Mouse (Mus musculus) MEL (cell line): Measurements from ENCODE around the gene Pitx1.

Experiments used
- CHD2 ChIP-seq: IDR thresholded peaks from 2 replicates; pipeline ENCODE4 v1.6.1; 2011; ENCODE audit warnings: low read length, improper control_type of control experiment
- CTCF ChIP-seq, 3 experiments: IDR thresholded peaks in 2 of 3; conservative IDR thresholded peaks in 1 of 3; 2 replicates each; pipeline ENCODE4 v1.5.1; 2011 to 2012; ENCODE audit warnings: low read length in 3 of 3, low read depth in 2 of 3, mild to moderate bottlenecking in 2 of 3, improper control_type of control experiment in 1 of 3, inconsistent platforms in 1 of 3, mixed read lengths in 1 of 3, moderate library complexity in 1 of 3; ENCODE audit not compliant: control insufficient read depth in 1 of 3, insufficient read depth in 1 of 3, poor library complexity in 1 of 3, severe bottlenecking in 1 of 3
- GABPA ChIP-seq: IDR thresholded peaks from 2 replicates; pipeline ENCODE4 v1.6.1; 2012; ENCODE audit warnings: low read depth, mild to moderate bottlenecking, inconsistent platforms, low read length, improper control_type of control experiment, moderate library complexity
- NRF1 ChIP-seq: IDR thresholded peaks from 2 replicates; pipeline ENCODE4 v1.6.1; 2014; ENCODE audit warnings: low read depth, mild to moderate bottlenecking, inconsistent platforms, low read length, improper control_type of control experiment, moderate library complexity; ENCODE audit not compliant: poor library complexity, insufficient read depth, severe bottlenecking
- POLR2A ChIP-seq, 2 experiments: IDR thresholded peaks; 2 replicates each; pipeline ENCODE4 v1.6.1; 2011 to 2012; ENCODE audit warnings: low read length in 2 of 2, mild to moderate bottlenecking in 2 of 2, control low read depth in 1 of 2, improper control_type of control experiment in 1 of 2, low read depth in 1 of 2, moderate library complexity in 1 of 2; ENCODE audit not compliant: control insufficient read depth in 1 of 2, insufficient read depth in 1 of 2, poor library complexity in 1 of 2
- POLR2AphosphoS5 ChIP-seq: IDR thresholded peaks from 2 replicates; pipeline ENCODE4 v1.6.1; 2012; ENCODE audit warnings: low read depth, borderline replicate concordance, mild to moderate bottlenecking, inconsistent platforms, low read length, moderate library complexity, mixed read lengths
- TAL1 ChIP-seq: IDR thresholded peaks from 2 replicates; pipeline ENCODE4 v1.6.1; 2012; ENCODE audit warnings: mild to moderate bottlenecking, inconsistent platforms, low read length, moderate library complexity, mixed read lengths
- TCF12 ChIP-seq: IDR thresholded peaks from 2 replicates; pipeline ENCODE4 v1.6.1; 2014; ENCODE audit warnings: low read depth, mild to moderate bottlenecking, inconsistent platforms, low read length, improper control_type of control experiment, moderate library complexity
- USF1 ChIP-seq: IDR thresholded peaks from 2 replicates; pipeline ENCODE4 v1.6.1; 2014; ENCODE audit warnings: low read depth, mild to moderate bottlenecking, inconsistent platforms, low read length, improper control_type of control experiment, moderate library complexity
- ZKSCAN1 ChIP-seq: IDR thresholded peaks from 2 replicates; pipeline ENCODE4 v1.6.1; 2012; ENCODE audit warnings: low read depth, mild to moderate bottlenecking, inconsistent platforms, low read length, improper control_type of control experiment, moderate library complexity

GRCm38 (mm10) chr13:55784268-55784667 lies 51.7 kb downstream of the Pitx1 start, which contains the start of gene Catsper3:
- TF ChIP-seq CTCF (IDR thresholded peaks at IDR 0.05 in 2 of 3, conservative IDR thresholded peaks at IDR 0.05 in 1 of 3; ENCODE audit: control insufficient read depth in 1 of 3, insufficient read depth in 1 of 3, low read depth in 2 of 3, low read length in 3 of 3, poor library complexity in 1 of 3, severe bottlenecking in 1 of 3) = no peak
- TF ChIP-seq USF1 = no peak
- TF ChIP-seq ZKSCAN1 = no peak
- no peak for TF ChIP-seq NRF1
- no peak for TF ChIP-seq TCF12
- TF ChIP-seq TAL1 = no peak
- no peak for TF ChIP-seq GABPA
- TF ChIP-seq CHD2 = no peak
- no peak for TF ChIP-seq POLR2AphosphoS5
- no peak for TF ChIP-seq POLR2A (IDR thresholded peaks at IDR 0.05; ENCODE audit: control insufficient read depth in 1 of 2, insufficient read depth in 1 of 2, low read depth in 1 of 2, low read length in 2 of 2, poor library complexity in 1 of 2)
